Mouse (Mus musculus) T-helper 2 cell (primary cell): ENCODE data around the gene Diaph2.
"Not testable (repeated sequence)": the region's sequence is repeated elsewhere in the genome, so short reads cannot be mapped to it uniquely, and the experiment has no call there.

ENCODE experiments used
- in situ Hi-C: fragments of 300-600 bp; cut with MboI, MseI; formaldehyde crosslinking; loops from one replicate; pipeline ENCODE4 v1.15.1; 2025; ENCODE audit warnings: high pct_unique_total_duplicates

Gene Diaph2

DNA sequence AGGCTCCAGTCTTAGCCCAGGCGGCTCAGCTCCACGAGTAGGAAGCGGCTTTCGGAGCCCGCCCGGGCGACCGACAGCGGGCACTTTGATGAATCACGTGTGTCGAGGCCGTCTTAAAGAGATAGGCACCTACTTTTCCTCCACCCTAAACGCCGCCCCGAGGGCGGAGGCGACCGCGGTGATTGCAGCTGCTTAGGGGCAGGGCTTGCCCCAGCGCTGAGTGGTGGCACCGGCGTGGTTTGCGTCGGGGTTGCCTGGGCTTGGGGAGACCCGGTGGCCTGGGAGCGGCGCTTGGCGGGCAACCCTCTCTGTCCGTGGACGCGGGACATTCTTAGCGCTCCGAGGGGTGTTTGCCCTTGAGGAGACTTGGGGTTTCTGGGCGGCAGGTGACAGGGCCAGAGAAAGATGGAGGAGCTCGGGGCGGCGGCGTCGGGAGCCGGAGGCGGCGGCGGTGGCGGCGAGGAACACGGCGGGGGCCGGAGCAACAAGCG is at the start of gene Diaph2:
TSS of gene Diaph2 (plus strand) at position 172 of the 491 bp plus-strand sequence.
- in situ Hi-C loops: no loop called here

DNA sequence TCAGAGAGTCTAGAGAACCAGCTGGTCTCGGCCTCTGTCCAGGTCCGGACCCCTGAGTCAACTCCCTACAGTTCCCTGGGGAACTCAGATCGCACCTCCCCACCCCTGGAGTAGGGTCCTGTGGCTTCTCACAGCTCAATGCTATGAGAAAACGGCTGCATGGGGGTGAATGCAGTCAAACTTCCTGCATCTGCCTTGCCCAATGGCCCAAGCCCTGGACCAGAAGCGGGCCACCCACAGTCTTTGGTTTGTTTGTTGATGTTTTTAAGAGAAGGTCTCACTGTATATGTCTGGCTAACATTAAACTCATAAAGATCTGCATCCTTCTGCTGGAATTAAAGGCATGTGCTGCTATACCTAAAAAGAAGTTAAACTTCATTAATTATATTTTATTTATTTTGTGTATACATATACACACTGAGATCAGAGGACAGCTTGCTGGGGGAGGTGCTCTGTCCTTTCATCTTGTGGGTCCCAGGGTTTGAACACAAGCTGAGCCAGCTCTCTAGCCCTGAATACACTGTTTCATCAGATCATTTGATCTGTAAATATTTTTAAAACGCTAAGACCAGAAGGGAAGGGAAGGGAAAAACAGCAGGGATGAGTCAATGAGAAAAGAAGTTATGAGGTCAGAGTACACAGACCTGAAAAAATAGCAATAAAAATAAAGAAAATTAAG is 47.8 kb upstream of the Diaph2 start:
- in situ Hi-C loops: no loop called here

DNA sequence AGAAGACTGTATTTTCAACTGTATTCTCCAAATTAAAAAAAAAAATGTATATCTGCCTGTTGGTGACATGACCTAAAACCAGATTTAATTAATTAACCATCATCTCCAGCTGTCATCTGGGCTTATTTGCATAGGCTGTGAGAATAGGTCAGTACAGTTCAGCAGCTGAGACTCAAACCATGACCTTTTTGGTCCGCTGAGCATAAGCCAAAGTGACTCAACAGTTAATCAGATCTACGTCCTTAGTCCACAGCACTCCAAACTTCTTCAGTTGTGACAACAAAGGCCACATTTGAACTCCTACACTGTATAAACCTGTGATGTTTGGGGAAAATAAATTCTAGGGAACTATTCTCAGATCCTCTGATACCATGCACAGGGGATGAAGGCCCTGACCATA is 39.9 kb upstream of the Diaph2 start:
- in situ Hi-C loops: no loop called here

DNA sequence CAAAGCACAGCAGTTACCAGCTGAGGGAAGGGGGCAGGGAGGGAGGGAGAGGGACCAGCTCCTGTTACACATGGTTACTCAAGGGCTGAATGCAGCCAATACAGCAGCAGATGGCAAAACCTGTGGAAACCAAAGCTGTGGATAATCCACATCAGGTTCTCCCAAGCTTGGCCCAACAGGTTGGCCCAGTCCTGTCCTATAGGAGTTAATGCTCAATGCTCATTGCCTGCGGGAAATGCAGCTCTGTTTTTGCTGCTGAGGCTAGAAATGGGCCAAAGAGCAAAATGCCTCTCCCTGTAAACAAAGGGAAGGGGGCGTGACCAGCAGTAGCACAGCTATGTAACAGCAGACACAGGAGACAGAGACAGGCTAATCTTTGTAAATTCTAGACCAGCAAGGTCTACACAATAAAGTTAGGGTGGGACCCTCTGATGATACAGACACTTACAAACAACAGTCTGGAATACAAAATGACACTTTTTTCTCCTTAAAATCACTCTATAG is 20.8 kb upstream of the Diaph2 start:
- in situ Hi-C loops: no loop called here

DNA sequence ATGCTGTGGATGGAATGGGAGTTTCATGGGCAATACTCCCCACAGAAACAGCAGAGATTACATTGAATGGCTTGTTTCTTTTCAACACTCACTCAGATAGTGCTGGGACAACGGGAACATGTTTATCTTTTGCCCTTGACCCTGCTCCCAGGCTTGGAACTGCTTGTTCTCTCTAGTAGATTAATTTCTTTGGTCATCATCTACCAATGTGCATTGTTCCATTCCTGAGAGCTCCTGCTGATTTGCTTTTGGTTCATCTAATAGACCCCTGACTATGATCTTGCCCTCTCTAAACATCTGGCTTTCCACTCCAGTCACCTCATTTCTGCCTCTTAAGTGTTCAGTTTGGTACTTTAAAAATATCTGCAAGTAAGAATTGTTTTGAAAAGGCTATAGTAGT is 13.0 kb upstream of the Diaph2 start:
- in situ Hi-C loops: no loop called here

DNA sequence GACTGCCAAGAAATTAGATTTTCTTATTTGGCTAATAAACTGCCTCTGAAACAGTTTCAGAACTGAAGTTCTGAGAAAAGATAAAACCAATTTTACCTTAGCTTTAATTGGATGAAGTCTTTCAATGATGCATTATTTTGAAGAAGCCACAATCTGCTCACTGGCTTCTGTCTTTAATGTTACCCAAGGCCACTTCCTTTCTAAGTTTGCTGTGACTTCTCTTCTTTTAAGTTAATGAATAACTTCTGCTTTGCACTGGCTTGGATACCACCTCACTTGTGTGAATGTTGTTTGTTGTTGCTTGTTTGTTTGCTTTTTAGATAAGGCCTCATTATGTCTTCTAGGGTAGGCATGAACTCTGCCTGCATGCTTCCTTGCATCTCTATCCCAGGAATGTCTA is 10.3 kb upstream of the Diaph2 start:
- in situ Hi-C loops: no loop called here

DNA sequence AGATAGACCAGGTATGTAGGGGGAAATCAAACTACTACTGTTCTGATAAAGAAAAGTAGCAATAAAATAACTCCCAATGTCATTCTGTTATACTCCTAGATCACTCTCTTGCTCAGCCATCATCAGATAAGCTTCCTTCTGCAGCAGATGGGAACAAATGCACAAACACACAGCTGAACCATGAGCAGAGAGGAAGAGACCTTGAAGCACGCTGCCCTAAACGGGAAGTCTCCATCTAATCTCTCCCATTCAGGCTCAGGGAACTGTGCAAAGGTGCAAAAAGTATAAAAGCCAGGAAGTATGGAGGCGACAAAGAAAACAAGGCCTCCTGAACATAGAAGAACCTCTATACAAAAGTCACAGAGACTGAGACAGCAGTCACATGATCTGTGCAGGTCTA is 6.6 kb upstream of the Diaph2 start:
- in situ Hi-C loops: no loop called here

DNA sequence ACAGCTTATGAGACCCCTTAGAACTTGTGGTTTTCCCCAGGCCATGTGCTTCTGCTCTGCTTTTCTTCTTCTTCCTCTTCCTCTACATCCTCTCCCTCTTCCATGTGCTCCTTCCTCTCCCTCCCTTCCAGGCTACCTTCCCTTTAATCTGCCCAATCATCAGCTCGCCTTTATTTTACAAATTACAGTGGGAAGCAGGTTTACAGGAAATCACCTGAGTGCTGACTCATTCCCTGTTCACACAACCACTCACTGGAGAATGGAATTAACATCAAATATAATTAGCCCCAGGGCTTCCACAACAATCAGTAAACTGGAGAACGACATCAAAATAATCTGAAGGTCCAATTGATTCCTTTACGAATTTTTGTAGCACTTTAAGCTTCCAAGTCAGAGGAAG is 3.6 kb upstream of the Diaph2 start:
- in situ Hi-C loops: no loop called here

DNA sequence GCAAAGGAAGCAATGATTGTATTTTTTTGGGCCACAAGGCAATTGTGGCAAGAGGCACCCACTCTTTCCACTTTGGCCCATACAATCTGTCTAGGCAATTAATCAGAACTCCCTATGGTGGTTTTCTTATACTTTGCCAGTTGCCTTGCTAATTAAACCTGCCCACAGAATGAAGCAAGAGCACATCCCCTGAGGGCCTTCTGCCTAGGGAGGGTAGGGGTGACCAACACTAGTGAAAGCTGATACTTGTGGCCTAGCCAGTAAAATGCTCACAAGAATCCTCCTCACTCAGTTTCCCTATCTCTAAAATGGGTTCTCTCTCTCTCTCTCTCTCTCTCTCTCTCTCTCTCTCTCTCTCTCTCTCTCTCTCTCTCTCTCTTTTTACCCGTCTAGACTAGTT is 440 bp upstream of the Diaph2 start:
- in situ Hi-C loops: no loop called here

DNA sequence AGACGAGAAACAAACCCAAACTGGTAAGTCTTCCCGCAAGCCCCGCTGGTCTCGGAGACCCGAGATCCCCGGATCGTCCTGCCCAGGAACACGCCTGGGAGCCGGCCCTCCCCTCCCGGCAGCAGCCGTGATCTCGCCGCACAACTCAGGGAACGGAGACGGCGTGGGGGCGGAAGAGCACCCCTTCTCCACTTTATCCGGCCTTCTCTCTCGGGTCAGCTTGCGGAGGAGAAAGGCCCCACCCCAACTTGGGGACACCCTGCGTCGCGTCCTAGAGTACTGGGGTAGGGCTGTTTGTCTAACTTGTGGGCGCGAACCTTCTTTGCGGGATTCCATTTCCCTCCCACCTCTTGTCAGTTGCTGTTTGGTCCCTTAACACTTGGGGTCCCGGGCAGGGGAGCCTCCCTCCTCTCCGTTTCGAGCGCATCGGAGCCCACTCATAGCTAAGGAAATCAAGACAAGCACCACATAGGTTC is 590 bp downstream of the Diaph2 start:
- in situ Hi-C loops: no loop called here

DNA sequence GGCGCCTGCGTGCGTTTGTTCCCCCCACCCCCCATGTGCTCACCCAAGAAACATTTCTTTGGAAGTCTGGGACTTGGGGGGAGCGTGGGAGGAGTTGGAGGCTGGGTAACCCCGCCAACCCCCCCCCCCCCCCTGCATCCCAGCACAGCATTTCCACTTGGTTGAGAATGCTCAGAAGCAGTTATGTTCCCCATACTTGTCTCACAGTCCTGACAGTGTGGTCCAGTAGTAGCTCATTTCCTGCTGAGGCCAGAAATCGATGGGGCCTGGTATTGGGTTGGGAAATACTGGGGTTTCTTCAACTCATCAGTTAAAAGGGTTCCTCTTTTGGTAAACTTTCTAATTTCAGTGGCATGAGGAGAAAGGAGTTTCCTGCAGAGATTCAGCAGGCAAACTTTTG is 1.1 kb downstream of the Diaph2 start:
- in situ Hi-C loops: no loop called here

DNA sequence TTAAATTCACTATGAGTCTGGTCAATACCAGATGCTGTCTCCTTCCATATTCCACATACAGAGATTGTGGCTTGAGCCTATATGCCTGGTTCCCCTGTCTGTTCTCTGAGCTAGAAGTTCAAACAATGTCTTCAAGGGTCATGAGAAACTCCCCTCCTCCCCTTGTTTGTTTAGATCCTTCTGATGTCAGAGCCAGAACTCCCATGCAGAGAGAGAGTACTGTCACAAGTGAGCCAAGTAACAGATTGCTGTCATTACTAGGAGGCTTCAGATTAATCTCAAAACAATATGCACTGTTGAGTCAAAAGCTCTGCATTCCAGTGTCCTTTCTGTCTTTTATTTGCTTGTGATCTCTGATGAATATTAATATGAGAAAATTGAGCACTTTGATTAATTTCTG is 7.1 kb downstream of the Diaph2 start:
- in situ Hi-C loops: no loop called here

DNA sequence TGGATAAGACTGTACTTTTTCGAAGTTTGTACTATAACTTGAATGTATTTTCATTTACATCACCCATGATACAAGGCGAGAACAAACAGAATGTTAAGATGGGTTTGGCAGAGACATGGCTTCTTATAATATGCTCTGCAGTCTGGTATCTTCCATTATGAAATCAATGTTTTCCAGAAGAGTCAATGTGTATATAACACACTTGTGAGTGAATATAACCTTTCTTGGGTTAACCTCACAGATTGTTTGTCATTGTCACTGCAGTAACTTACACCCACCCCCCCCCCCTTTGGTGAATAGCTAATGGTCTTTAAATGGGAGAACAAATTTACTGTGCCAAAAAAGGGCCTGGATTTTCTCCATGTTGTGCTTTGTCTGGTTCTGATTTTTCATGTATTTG is 13.1 kb downstream of the Diaph2 start:
- in situ Hi-C loops: no loop called here

DNA sequence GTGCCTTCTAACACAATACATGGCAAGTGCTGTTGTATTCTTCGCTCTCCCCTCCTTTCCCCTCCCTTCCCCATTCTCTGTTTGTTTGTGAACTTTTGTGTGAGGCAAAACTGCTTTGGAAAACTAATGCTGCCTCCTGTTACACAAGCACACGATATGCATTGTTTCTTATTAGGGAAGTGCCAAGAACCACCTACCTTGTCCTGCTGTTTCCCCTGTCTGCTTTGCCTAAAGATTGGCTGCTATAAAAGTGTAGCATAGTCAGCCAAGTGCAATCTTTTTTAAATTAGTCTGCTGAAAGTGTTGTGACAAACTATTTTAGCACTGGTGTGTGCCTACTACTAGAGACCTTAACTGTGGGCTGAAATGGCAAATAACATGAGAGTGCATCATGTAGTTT is 15.8 kb downstream of the Diaph2 start:
- in situ Hi-C loops: no loop called here

DNA sequence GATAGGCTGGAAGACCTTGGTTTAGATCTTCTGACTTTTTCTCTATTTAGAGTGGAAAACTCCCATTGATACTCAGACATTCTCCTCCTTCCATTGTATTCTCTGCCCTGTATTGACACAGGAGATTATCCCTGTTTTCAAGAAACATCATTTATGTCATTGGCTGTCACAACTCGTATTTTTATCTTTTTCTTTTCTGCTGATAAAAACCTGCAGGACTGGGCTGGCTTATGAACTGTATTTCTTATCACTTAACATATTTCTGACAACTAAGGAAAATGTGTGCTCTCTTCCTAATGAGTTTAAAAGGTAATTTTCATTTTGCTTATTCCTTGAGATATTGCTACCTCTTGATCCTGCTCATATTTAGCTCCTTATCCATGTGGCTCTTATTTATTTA is 17.3 kb downstream of the Diaph2 start:
- in situ Hi-C loops: no loop called here

DNA sequence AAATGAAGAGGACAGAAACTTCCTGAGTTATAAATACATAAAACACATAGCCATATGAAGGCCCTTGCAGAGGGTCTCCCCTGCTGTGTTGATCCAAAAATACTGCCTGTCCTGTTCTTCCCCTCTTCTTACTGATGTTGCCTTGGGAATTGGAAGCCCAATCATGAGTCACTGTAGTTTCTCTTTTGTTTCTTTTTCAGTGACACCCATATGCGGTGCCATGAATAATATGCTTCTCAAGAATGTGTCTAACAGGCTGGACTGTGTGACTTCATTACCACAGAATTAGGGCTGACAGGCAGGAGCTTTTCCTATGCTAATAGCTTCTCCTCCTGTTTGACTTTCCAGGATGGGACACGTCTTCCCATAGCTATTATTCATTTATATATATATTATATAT is 21.1 kb downstream of the Diaph2 start:
- in situ Hi-C loops: no loop called here

DNA sequence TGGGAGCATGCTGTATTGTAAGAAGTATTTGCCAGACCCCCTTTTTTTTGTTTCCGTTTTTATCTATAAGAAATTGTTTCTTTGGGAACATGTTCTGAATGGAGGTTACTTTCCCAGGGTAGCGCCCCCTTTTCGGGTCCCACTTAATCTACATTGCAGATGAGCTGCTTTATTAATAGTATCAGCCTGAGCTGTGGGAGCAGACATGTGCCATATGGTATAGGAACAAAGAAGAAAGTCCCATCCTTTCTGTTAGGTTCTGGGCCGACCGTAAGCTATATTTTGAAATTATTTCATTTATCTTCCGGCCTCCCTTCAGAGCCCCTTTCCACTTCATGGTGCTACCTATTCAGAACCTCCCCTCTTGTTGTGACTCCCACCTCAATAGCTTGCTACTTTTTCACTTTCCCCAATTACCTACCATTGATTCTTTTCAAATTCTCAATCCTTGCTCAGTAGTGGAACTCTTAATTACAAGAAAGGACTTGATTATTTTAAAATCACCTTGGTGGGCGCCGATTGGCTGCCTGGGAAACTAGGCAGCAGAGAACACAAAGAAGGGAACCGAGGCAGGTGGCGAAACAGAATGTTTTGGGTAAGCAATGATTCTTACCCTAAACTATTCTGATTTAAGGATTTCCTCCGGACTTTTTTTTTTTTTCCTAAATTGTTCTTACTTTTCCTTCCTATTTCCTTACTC is 24.2 kb downstream of the Diaph2 start:
- in situ Hi-C loops: no loop called here

DNA sequence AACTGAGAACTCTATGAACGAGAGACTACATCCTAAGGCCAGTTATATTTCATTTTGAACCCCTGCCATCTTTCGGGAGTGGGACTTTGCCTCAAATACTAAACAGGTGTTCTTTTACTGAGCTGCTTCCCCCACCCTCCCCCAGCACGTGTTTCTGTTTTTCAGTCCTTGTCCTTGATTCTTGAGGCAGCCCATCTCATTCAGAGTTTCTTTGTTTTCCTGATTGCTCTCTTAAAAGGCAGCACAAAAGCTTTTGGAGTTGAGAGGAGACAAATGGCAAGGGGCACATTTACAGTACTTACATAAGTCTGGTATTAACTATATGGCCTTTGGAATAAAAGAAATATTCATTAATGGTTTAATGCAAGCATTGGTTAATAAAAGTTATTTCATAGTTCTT is 24.9 kb downstream of the Diaph2 start:
- in situ Hi-C loops: no loop called here

DNA sequence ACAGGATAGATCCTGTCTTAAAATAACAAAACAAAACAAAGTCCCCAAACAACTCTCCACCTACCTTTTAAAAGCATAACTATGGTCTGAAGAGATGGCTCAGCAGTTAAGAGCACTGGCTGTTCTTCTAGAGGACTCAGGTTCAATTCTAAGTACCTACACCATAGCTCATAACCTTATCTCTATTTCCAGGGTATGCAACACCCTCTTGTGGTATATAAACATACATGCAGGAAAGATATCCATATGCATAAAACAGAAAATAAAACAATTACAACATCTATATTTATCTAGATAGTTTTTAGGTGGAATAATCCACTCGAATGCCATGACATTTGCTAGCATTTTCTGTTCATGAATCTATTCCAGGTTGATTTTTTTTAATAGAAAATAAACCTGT is 27.2 kb downstream of the Diaph2 start:
- in situ Hi-C loops: no loop called here

DNA sequence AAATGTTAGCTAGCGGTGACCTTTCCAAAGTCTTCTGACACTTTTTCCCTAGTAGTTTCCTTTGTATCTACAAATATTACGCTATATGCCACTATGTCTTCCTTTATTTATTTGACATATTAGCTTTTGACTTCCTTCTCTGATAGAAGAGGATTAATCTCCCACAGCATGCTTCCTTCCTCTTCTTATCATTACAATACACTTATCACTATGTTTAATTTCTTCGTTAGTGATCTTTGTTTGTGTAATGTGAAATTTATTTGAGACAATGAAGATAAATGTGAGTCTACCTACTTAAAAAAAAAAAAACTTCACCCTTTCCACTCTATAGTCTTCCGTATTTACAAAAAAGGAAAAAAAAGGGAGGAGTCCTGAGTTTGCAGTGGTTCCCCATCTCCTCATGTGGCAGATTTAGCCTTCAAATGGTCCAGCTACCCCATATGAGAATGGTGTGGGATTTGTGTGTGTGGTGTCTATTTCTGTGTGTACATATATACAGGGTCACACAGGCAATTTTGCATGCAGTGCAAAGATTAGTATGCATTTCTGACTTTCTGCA is 27.9 kb downstream of the Diaph2 start:
- in situ Hi-C loops: no loop called here

DNA sequence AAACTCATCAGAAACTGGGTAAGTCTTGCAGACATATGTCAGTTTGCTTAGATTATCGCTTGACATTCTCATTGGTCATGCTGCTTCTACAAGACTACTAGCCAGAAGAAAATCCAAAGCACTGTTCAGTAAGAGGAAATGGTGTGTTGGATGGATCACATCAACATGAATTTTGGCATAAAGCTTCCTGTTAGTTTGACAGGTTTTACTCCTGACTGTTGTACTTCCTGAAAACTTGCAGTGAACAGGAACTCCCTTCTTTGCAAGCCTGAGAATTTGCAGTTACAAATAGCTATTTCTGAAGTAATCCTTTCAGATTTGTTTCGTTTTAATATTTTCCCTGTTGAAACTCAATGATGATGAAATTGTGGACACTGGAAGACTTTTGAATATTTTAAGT is 32.3 kb downstream of the Diaph2 start:
- in situ Hi-C loops: no loop called here

DNA sequence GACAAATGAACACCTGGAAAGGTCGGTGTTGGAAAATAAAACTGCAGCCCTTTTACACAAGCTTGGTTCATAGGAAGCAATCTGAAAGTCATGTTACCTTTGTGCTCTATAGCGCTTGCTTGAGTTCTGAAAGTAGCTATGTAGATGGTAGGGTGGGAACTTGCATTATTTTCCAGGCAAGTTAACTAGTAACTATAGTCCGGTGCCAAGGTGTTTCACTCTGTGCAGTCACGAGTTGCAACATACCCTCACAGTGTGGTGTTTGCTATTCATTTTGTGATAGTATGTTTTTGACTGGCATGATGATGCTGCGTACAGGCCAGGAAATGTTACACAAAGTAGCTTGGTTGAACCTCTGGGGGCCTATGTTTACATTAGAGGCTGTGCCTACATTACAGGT is 34.5 kb downstream of the Diaph2 start:
- in situ Hi-C loops: no loop called here

DNA sequence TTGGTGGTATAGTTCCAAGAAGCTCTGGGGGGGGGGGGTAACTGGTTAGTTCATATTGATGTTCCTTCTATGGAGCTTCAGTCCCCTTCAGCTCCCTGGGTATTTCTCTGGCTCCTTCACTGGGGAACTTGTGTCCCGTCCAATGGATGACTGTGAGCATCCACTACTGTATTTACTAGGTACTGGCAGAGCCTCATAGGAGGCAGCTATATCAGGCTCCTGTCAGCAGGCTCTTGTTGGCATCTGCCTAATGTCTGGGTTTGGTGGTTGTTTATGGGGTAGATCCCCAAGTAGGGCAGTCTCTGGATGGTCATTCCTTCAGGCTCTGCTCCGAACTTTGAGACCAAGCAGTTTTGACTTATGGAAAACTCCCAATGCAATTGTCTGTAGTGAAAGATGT is 50.4 kb downstream of the Diaph2 start:
- in situ Hi-C loops: not testable (repeated sequence)
